Mouse (Mus musculus) neural tube, postnatal 0 days (tissue): Measurements from ENCODE around the gene C2cd6. TPM values are rescaled to one million over a fixed set of nuclear protein-coding genes. Genes with fewer than 3 reads are reported as not detected.

Experiments
- polyA plus RNA-seq: library from polyadenylated mRNA; unstranded; fragments of >200 nt; fragmentation: Nextera tagmentation; extraction: Ambion mirVana; gene quantifications from 2 replicates; pipeline ENCODE4 v1.2.1, GENCODE M21; 2015

Gene C2cd6
- polyA plus RNA-seq = not detected in 2 replicates

DNA sequence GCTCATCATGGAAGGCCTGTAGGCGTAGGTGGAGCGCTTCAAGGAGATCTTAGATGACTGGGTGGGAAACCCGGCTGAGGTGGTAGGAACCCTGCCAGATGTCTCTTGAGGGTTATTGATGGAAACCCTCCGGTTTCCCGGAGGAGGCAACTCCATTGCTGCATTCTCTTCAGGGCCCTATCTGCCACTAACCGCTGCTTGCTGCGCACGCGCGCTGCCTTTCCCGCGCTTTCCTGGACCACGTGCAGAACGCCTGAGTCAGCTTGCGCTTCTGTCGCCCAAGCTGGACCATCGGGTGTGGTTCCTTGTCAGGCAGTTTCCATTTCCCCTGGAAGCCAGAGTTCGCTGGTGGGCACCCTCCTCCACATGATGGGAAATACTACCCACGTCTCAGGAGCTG lies at the start of gene C2cd6:
C2cd6 (minus strand) TSS at position 196 of the 400 bp plus-strand sequence.

GRCm38 (mm10) chr1:59119720-59120457 lies 25.2 kb upstream of the C2cd6 start, which contains the start of gene Tmem237:
Gene Tmem237 (minus strand): TSS chr1:59120408.

Other genes starting within 250 kb of the C2cd6 start
- gene Trak2, start 121.5 kb downstream of the C2cd6 start, polyA plus RNA-seq = 13.3 and 13.5 TPM in 2 replicates
- gene Stradb, start 121.4 kb downstream of the C2cd6 start, polyA plus RNA-seq = 86.9 and 92.6 TPM in 2 replicates
- gene Tmem237, start 25.5 kb upstream of the C2cd6 start, polyA plus RNA-seq = 45.4 and 49.1 TPM in 2 replicates
- gene Mpp4, start 68.5 kb upstream of the C2cd6 start, polyA plus RNA-seq = 0.71 and 0.83 TPM in 2 replicates
- gene Als2, start 142.3 kb upstream of the C2cd6 start, polyA plus RNA-seq = 8.6 and 10.3 TPM in 2 replicates
- 1.3 and 2.2 TPM in 2 replicates for gene Cdk15, start 162.0 kb upstream of the C2cd6 start, polyA plus RNA-seq